8 mouse cellular contexts compared by ENCODE assay signal in the genomic region with DNA sequence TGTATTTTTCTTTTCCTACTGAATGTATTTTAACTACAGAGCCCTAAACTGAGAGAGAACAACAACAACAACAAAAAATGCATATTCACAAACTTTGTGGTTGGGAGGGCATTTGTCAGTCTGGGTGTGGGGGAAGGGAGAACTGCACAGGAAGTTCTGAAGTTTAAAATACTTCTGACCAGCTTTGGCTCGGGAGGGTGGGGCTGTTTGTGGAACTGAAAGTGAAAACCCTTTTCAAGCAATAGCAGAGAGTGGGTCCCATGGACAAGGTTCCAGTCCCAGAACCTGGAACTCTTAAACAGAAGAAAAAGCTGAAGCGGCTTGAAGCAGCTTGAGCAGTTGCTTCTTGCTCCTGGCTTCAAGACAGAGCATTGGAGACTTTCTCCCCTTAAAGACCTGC. TPM values are rescaled to one million over a fixed set of nuclear protein-coding genes. Genes with fewer than 3 reads are reported as not detected.
DNase-seq lines count a peak whose midpoint lies in the region; ATAC-seq and TF ChIP-seq lines count a peak whose summit lies in the region.

No protein-coding gene starts in this region.

- peak; percentile 6 for DNase-seq in adrenal gland, postnatal 25 days
- DNase-seq in kidney, adult 2 months: peak; percentile 76
- DNase-seq in lung, postnatal 14 days: peak; percentile 55
- peak; percentile 28 for DNase-seq in thymus, postnatal 14 days
- DNase-seq in urinary bladder, postnatal 25 days (ENCODE audit: low spot score): no peak
- no peak for DNase-seq in hindbrain, embryonic 10.5 days (ENCODE audit: low spot score)
- DNase-seq in layer of hippocampus, postnatal 36 days: no peak

- peaks cover 3% of the 10 kb centered on the region for H3K36me3 ChIP-seq in kidney, adult 2 months (ENCODE audit: control insufficient read depth, insufficient read depth, low read length)
- peaks cover 55% of the 10 kb centered on the region for H3K36me3 ChIP-seq in hindbrain, embryonic 10.5 days

- TF ChIP-seq CTCF in kidney, adult 2 months (conservative IDR thresholded peaks at IDR 0.05; ENCODE audit: insufficient read depth, insufficient read length, low read depth, low read length): no peak

- H3K9me3 ChIP-seq in hindbrain, embryonic 10.5 days: no peaks in the 10 kb centered on the region

- WGBS in kidney, adult 2 months: 45% methylated on average over 2 of the region's 2 CpGs
- 89% methylated on average over 2 of the region's 2 CpGs for WGBS in hindbrain, embryonic 10.5 days

- peak overlapping the region; percentile 71 for H3K27ac ChIP-seq in kidney, adult 2 months (ENCODE audit: insufficient read depth, low read depth, low read length)
- H3K27ac ChIP-seq in hindbrain, embryonic 10.5 days: no peak overlapping the region

- peaks cover 8% of the 10 kb centered on the region; the same call in 1 of the 2 replicates for H3K4me1 ChIP-seq in kidney, adult 2 months (ENCODE audit: control insufficient read depth, insufficient read depth, low read length)
- peaks cover 7% of the 10 kb centered on the region for H3K4me1 ChIP-seq in hindbrain, embryonic 10.5 days (replicated peaks)

- ATAC-seq in CD4-positive, CD25-positive, alpha-beta regulatory T cell, adult 4 months: peak; percentile 62

- TF ChIP-seq POLR2A in kidney, adult 2 months (IDR thresholded peaks at IDR 0.05; ENCODE audit: low read depth, low read length): no peak

- no peak overlapping the region for H3K4me3 ChIP-seq in kidney, adult 2 months (ENCODE audit: insufficient read depth, low read depth, low read length)
- H3K4me3 ChIP-seq in hindbrain, embryonic 10.5 days: no peak overlapping the region

- no peaks in the 10 kb centered on the region for H3K27me3 ChIP-seq in kidney, adult 2 months (replicated peaks; ENCODE audit: control insufficient read depth, insufficient read depth, low read length)
- no peaks in the 10 kb centered on the region for H3K27me3 ChIP-seq in hindbrain, embryonic 10.5 days (ENCODE audit: insufficient read depth, poor library complexity, severe bottlenecking)

RNA-seq across cellular contexts. Expression of gene Phlpp2, which starts 4.9 kb away (rescaled TPM):
- 1 to 10 TPM in 1 of 2 experiments, under 1 TPM in 1; 0.84 to 1.0 TPM for polyA plus RNA-seq in CD4-positive, CD25-positive, alpha-beta regulatory T cell, adult 4 months (2017; shearing (Covaris generic))
- 10.0 and 11.0 TPM in 2 replicates for total RNA-seq in adrenal gland, postnatal 25 days (2021)
- polyA plus RNA-seq in kidney, adult 2 months (2012; rRNA removed): 6.5 and 6.9 TPM in 2 replicates
- 2.0 and 2.7 TPM in 2 replicates for polyA plus RNA-seq in hindbrain, embryonic 10.5 days (2016; fragmentation: Nextera tagmentation; extraction: Ambion mirVana)
- 10 to 100 TPM; 25.0 to 31.4 TPM for total RNA-seq in layer of hippocampus, postnatal 36 days (2021)

Comparison
In these comparisons a context has a peak if more than half of its experiments do, and no peak if none do; other contexts are left out.
1. DNase-seq: peak in adrenal gland, postnatal 25 days (single experiment), kidney, adult 2 months (single experiment), lung, postnatal 14 days (single experiment) and thymus, postnatal 14 days (single experiment); none in urinary bladder, postnatal 25 days (single experiment), hindbrain, embryonic 10.5 days (single experiment) and layer of hippocampus, postnatal 36 days (0 of 2).